Mouse (Mus musculus) intestine, embryonic 15.5 days (tissue): ENCODE data around the gene Slc25a29. TPM values are rescaled to one million over a fixed set of nuclear protein-coding genes. Genes with fewer than 3 reads are reported as not detected.
"Not testable (repeated sequence)": the region's sequence is repeated elsewhere in the genome, so short reads cannot be mapped to it uniquely, and the experiment has no call there.

Source experiments
- ATAC-seq: fragments of 200-750 bp; cut with Nextera tagmentation; 2 replicates; pipeline ENCODE4 v1.8.0; 2017; ENCODE audit warnings: moderate TSS enrichment, moderate library complexity
- H3K27ac ChIP-seq: fragments of 300-500 bp; sonication (generic); 2 replicates; pipeline ENCODE4 v1.5.1; 2015; ENCODE audit warnings: mild to moderate bottlenecking, inconsistent platforms
- H3K27me3 ChIP-seq: fragments of 300-500 bp; sonication (generic); replicated peaks from 2 replicates; pipeline ENCODE4 v1.6.1; 2015; ENCODE audit warnings: inconsistent platforms
- H3K36me3 ChIP-seq: fragments of 300-500 bp; sonication (generic); 2 replicates; pipeline ENCODE4 v1.6.1; 2015; ENCODE audit warnings: inconsistent platforms
- H3K4me1 ChIP-seq: fragments of 300-500 bp; sonication (generic); replicated peaks from 2 replicates; pipeline ENCODE4 v1.6.1; 2015; ENCODE audit warnings: inconsistent platforms
- H3K4me2 ChIP-seq: fragments of 300-500 bp; sonication (generic); replicated peaks from 2 replicates; pipeline ENCODE4 v1.6.1; 2015; ENCODE audit warnings: mild to moderate bottlenecking, inconsistent platforms
- H3K4me3 ChIP-seq: fragments of 300-500 bp; sonication (generic); replicated peaks from 2 replicates; pipeline ENCODE4 v1.5.1; 2015; ENCODE audit warnings: inconsistent platforms
- H3K9ac ChIP-seq: fragments of 300-500 bp; sonication (generic); 2 replicates; pipeline ENCODE4 v1.6.1; 2015; ENCODE audit warnings: inconsistent platforms
- H3K9me3 ChIP-seq: fragments of 300-500 bp; sonication (generic); 2 replicates; pipeline ENCODE4 v1.6.1; 2016; ENCODE audit warnings: inconsistent platforms
- WGBS: fragments of 180-500 bp; shearing (Covaris S2); methylation state at CpG from one replicate; pipeline ENCODE4 v1.1.7; 2015; 5-methylcytosine and 5-hydroxymethylcytosine counted together
- polyA plus RNA-seq: library from polyadenylated mRNA; unstranded; fragments of >200 nt; fragmentation: Nextera tagmentation; extraction: Ambion mirVana; gene quantifications from 2 replicates; pipeline ENCODE4 v1.2.1, GENCODE M21; 2015

Gene Slc25a29
- polyA plus RNA-seq, 1 experiment from 2014 or later = 5.5 TPM

- ATAC-seq = peak; percentile 87
- H3K4me2 ChIP-seq = no peak overlapping the region
- no peak overlapping the region for H3K9ac ChIP-seq
- no peak overlapping the region for H3K27ac ChIP-seq
- WGBS = 74% methylated on average over 10 of the region's 10 CpGs
- no peak overlapping the region for H3K4me3 ChIP-seq
- peaks cover 5% of the 10 kb centered on the region; the same call in 1 of the 2 replicates for H3K4me1 ChIP-seq
- peaks cover 4% of the 10 kb centered on the region; the same call in 1 of the 2 replicates for H3K36me3 ChIP-seq
- no peaks in the 10 kb centered on the region for H3K9me3 ChIP-seq
- no peaks in the 10 kb centered on the region for H3K27me3 ChIP-seq
These were observed 19.4 kb upstream of the Slc25a29 start for GRCm38 (mm10) chr12:108855081-108855480.

GRCm38 (mm10) chr12:108852822-108853221 lies 17.1 kb upstream of the Slc25a29 start:
- Histone ChIP-seq H3K9ac (no peak overlapping the region), H3K4me1 (peaks cover 3% of the 10 kb centered on the region; the same call in 1 of the 2 replicates), H3K27me3 (no peaks in the 10 kb centered on the region), H3K4me3 (no peak overlapping the region), H3K27ac (no peak overlapping the region), H3K36me3 (no peaks in the 10 kb centered on the region), H3K9me3 (no peaks in the 10 kb centered on the region), H3K4me2 (no peak overlapping the region)
- ATAC-seq = no peak
- WGBS = 88% methylated on average over 8 of the region's 8 CpGs

- WGBS = 88% methylated on average over 8 of the region's 8 CpGs
- no peaks in the 10 kb centered on the region for H3K27me3 ChIP-seq
- no peak overlapping the region for H3K27ac ChIP-seq
- no peak for ATAC-seq
- no peaks in the 10 kb centered on the region for H3K4me1 ChIP-seq
- H3K4me3 ChIP-seq = no peak overlapping the region
- H3K4me2 ChIP-seq = no peak overlapping the region
- H3K36me3 ChIP-seq = no peaks in the 10 kb centered on the region
- H3K9me3 ChIP-seq = no peaks in the 10 kb centered on the region
- no peak overlapping the region for H3K9ac ChIP-seq
These were observed 15.2 kb upstream of the Slc25a29 start for GRCm38 (mm10) chr12:108850886-108851285.

GRCm38 (mm10) chr12:108850129-108850528 lies 14.4 kb upstream of the Slc25a29 start:
- no peaks in the 10 kb centered on the region for H3K9me3 ChIP-seq
- no peaks in the 10 kb centered on the region for H3K27me3 ChIP-seq
- ATAC-seq = no peak
- WGBS = 40% methylated on average over 8 of the region's 8 CpGs
- H3K4me1 ChIP-seq = no peaks in the 10 kb centered on the region
- H3K4me2 ChIP-seq = no peak overlapping the region
- no peak overlapping the region for H3K27ac ChIP-seq
- H3K36me3 ChIP-seq = no peaks in the 10 kb centered on the region
- no peak overlapping the region for H3K9ac ChIP-seq
- no peak overlapping the region for H3K4me3 ChIP-seq

GRCm38 (mm10) chr12:108849488-108850022 lies 13.9 kb upstream of the Slc25a29 start:
- no peak for ATAC-seq
- Histone ChIP-seq H3K4me1 (no peaks in the 10 kb centered on the region), H3K4me2 (no peak overlapping the region), H3K9ac (no peak overlapping the region), H3K36me3 (0 out of 2 replicates have a peak, but pooled peaks cover 5% of the 10 kb centered on the region), H3K27me3 (no peaks in the 10 kb centered on the region), H3K9me3 (no peaks in the 10 kb centered on the region), H3K4me3 (no peak overlapping the region), H3K27ac (no peak overlapping the region)
- WGBS = 67% methylated on average over 4 of the region's 4 CpGs

GRCm38 (mm10) chr12:108848033-108848432 lies 12.3 kb upstream of the Slc25a29 start:
- not testable (repeated sequence) for H3K4me3 ChIP-seq, H3K4me1 ChIP-seq, H3K4me2 ChIP-seq, ATAC-seq, H3K27me3 ChIP-seq, H3K27ac ChIP-seq, H3K9me3 ChIP-seq, H3K9ac ChIP-seq
- WGBS = 94% methylated on average over 3 of the region's 3 CpGs
- H3K36me3 ChIP-seq = peaks cover 11% of the 10 kb centered on the region; the same call in 1 of the 2 replicates

- Histone ChIP-seq H3K9ac (no peak overlapping the region), H3K9me3 (no peaks in the 10 kb centered on the region), H3K4me2 (no peak overlapping the region), H3K27ac (no peak overlapping the region), H3K27me3 (no peaks in the 10 kb centered on the region), H3K36me3 (peaks cover 28% of the 10 kb centered on the region), H3K4me1 (peaks cover 6% of the 10 kb centered on the region), H3K4me3 (no peak overlapping the region)
- no peak for ATAC-seq
- 87% methylated on average over 7 of the region's 7 CpGs for WGBS
These were observed 7.0 kb upstream of the Slc25a29 start for GRCm38 (mm10) chr12:108842663-108843062.

- Histone ChIP-seq H3K27ac (no peak overlapping the region), H3K27me3 (no peaks in the 10 kb centered on the region), H3K4me3 (no peak overlapping the region), H3K36me3 (peaks cover 28% of the 10 kb centered on the region), H3K4me1 (peaks cover 17% of the 10 kb centered on the region), H3K9ac (no peak overlapping the region), H3K9me3 (no peaks in the 10 kb centered on the region), H3K4me2 (no peak overlapping the region)
- ATAC-seq = no peak
- WGBS = 82% methylated on average over 6 of the region's 6 CpGs
These were observed 5.5 kb upstream of the Slc25a29 start for GRCm38 (mm10) chr12:108841181-108841580.

- H3K27ac ChIP-seq = peak overlapping the region; percentile 91; the same call in 1 of the 2 replicates
- H3K4me2 ChIP-seq = peak overlapping the region; percentile 95
- peak overlapping the region; percentile 80 for H3K9ac ChIP-seq
- H3K27me3 ChIP-seq = no peaks in the 10 kb centered on the region
- no peaks in the 10 kb centered on the region for H3K9me3 ChIP-seq
- H3K4me1 ChIP-seq = peaks cover 33% of the 10 kb centered on the region
- 34% methylated on average over 7 of the region's 7 CpGs for WGBS
- no peak for ATAC-seq
- peak overlapping the region; percentile 76 for H3K4me3 ChIP-seq
- peaks cover 7% of the 10 kb centered on the region for H3K36me3 ChIP-seq
These were observed 1.0 kb upstream of the Slc25a29 start for GRCm38 (mm10) chr12:108836722-108837121.

- no peaks in the 10 kb centered on the region for H3K27me3 ChIP-seq
- H3K36me3 ChIP-seq = no peaks in the 10 kb centered on the region
- WGBS = 2% methylated on average over 51 of the region's 51 CpGs
- H3K4me3 ChIP-seq = peak overlapping the region; percentile 76
- H3K4me2 ChIP-seq = peak overlapping the region; percentile 95
- H3K27ac ChIP-seq = no peak overlapping the region
- no peak for ATAC-seq
- peak overlapping the region; percentile 66 for H3K9ac ChIP-seq
- H3K9me3 ChIP-seq = no peaks in the 10 kb centered on the region
- peaks cover 33% of the 10 kb centered on the region for H3K4me1 ChIP-seq
These were observed 359 bp downstream of the Slc25a29 start for GRCm38 (mm10) chr12:108835208-108835839.

- Histone ChIP-seq H3K9me3 (no peaks in the 10 kb centered on the region), H3K9ac (peak overlapping the region; percentile 66), H3K27ac (no peak overlapping the region), H3K4me2 (peak overlapping the region; percentile 95), H3K4me1 (peaks cover 33% of the 10 kb centered on the region), H3K36me3 (no peaks in the 10 kb centered on the region), H3K27me3 (no peaks in the 10 kb centered on the region), H3K4me3 (peak overlapping the region; percentile 76)
- WGBS = 32% methylated on average over 5 of the region's 5 CpGs
- no peak for ATAC-seq
These were observed 897 bp downstream of the Slc25a29 start for GRCm38 (mm10) chr12:108834786-108835185.

- Histone ChIP-seq H3K36me3 (no peaks in the 10 kb centered on the region), H3K9ac (no peak overlapping the region), H3K27ac (no peak overlapping the region), H3K4me3 (no peak overlapping the region), H3K4me2 (peak overlapping the region; percentile 95), H3K4me1 (peaks cover 33% of the 10 kb centered on the region), H3K9me3 (no peaks in the 10 kb centered on the region), H3K27me3 (no peaks in the 10 kb centered on the region)
- no peak for ATAC-seq
- 79% methylated on average over 3 of the region's 3 CpGs for WGBS
These were observed 1.3 kb downstream of the Slc25a29 start for GRCm38 (mm10) chr12:108834337-108834736.

- Histone ChIP-seq H3K27ac (no peak overlapping the region), H3K36me3 (no peaks in the 10 kb centered on the region), H3K9me3 (no peaks in the 10 kb centered on the region), H3K27me3 (no peaks in the 10 kb centered on the region), H3K4me1 (peaks cover 33% of the 10 kb centered on the region), H3K9ac (no peak overlapping the region), H3K4me3 (no peak overlapping the region), H3K4me2 (no peak overlapping the region)
- ATAC-seq = no peak
- WGBS = 83% methylated on average over 3 of the region's 3 CpGs
These were observed 2.3 kb downstream of the Slc25a29 start for GRCm38 (mm10) chr12:108833408-108833807.
